Mouse (Mus musculus) heart, adult 10 weeks (tissue): ENCODE measurements around the gene Olfr768. TPM values are rescaled to one million over a fixed set of nuclear protein-coding genes. Genes with fewer than 3 reads are reported as not detected.

Experiments used
- polyA plus RNA-seq: library from polyadenylated mRNA; stranded (reverse); fragments of 350-450 nt; fragmentation: Illumina TruSeq; extraction: RNeasy Lipid Tissue Mini Kit (QIAGEN cat#74804); gene quantifications from one replicate; pipeline ENCODE4 v1.2.3, GENCODE M21; 2014; ENCODE audit warnings: low read depth, low replicate concordance

The Olfr768 gene
- polyA plus RNA-seq, result not detected

DNA sequence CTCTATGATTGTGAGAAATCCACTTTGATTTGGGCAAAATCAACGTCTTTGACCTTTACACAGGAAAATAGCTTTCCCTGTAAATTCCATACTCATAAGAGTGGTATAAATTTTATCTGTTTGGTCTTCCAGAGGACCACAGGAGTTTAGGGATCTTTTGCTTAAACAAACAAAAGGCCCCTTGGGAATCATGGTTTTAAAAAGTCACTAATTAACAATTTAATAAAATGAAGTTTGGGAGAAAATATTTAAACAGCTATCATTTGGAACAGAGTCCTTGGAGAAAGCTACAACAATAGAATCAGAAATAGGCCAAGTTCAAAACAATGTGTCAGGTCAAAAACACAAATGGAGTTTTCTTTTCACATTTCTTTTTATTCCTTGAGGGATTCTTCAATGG, at the start of gene Olfr768:
Gene Olfr768 (minus strand): TSS at position 101 of the 400 bp plus-strand sequence.

DNA sequence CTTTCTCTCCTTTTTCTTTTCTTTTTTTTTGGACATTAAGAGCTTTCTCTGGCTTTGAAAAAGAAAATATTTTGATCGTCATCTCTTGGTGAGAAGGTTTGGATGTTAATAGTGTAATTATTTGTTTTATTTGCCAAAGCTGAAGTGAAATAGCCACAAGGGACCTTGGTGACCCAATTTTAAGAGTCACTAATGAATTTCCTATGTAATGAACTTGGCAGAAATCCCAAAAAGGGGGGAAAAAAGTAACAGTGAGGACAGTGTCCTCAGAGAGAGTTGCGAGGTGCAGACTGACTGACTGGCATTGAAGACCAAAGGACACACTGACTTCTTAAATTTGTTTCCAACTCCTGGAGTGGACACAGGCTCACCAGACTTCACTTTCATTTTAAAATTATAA, 39.7 kb upstream of the Olfr768 start, which contains the start of gene Olfr770:
Gene Olfr770 (minus strand): TSS at position 101 of the 400 bp plus-strand sequence.

DNA sequence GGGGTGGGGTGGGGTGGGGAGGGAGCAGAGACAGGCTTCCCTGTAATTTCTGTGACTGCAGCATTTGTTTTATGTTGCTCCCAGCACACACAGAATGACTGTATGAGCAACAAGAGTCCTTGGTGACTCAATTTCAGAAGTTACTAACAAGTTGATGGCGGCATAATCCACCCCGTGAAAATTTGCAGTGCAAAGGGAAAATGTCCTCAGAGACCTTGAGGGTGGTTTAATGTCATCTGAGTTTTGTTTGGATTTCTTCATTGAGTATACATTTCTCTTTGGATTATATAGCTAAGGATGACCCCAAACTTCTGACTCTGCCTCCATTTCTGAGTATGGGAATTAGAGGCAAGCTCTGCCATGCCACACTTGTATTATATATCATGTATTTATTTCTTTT, 18.6 kb upstream of the Olfr768 start, which contains the start of gene Olfr769:
Gene Olfr769 (minus strand): TSS at position 101 of the 400 bp plus-strand sequence.

DNA sequence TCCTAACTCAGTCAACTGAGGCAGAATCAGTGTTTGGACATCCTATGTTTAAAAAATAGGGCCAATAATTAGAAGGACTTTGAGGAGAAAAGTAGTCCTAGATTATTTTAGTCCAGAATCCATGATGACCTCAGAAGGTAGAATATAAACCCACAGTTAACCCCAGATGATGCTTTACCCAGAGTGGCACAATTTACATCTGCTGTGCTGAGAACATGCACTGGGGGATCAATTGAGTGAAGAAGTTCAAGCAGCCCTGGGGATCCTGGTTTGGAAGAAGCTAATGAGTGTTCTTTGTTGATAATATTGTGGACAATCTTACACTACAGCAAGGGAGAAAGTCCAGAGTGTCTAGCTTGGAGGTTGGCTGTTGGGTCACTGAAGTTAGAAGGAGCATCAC, 16.4 kb downstream of the Olfr768 start, which contains the start of gene Olfr767:
Gene Olfr767 (minus strand): TSS at position 101 of the 400 bp plus-strand sequence.

DNA sequence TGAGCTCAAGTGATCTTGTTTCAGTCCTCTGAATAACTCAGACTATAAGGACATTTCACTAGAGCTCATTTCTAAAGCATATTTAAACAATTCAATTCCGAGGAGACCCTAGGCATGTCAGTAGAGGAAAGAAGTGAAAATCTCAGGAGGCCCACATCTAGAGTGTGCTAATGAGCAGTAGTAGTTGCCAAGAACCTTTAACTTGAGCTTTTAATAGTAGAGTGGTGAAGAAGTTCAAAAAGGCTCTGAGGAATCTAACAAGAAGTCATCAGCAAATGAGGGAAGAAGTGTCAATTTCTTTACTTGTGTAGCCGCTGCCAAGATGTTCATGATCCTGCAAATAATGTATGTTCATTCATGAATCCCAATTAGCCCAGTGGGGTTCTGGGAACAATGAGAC, 30.3 kb downstream of the Olfr768 start, which contains the start of gene Olfr766-ps1:
Gene Olfr766-ps1 (minus strand): TSS at position 101 of the 400 bp plus-strand sequence.

DNA sequence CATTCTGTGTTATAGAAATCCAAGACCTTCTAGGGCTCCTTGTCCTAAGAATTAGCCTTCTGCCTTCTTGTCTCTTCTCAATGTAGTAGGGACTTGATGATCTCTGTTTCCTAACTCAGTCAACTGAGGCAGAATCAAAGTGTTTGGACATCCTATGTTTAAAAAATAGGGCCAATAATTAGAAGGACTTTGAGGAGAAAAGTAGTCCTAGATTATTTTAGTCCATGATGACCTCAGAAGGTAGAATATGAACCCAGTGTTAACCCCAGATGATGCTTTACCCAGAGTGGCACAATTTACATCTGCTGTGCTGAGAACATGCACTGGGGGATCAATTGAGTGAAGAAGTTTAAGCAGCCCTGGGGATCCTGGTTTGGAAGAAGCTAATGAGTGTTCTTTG, 49.3 kb downstream of the Olfr768 start, which contains the start of gene Olfr765:
Gene Olfr765 (minus strand): TSS at position 101 of the 400 bp plus-strand sequence.

Other genes starting within 250 kb of the Olfr768 start
- 0.97 TPM for gene Gdf11, start 207.7 kb downstream of the Olfr768 start, polyA plus RNA-seq
- 176 TPM for gene Cd63, start 198.4 kb downstream of the Olfr768 start, polyA plus RNA-seq
- 13.4 TPM for gene Rdh5, start 176.5 kb downstream of the Olfr768 start, polyA plus RNA-seq
- 352 TPM for gene Bloc1s1, start 175.3 kb downstream of the Olfr768 start, polyA plus RNA-seq
- gene Itga7, start 165.6 kb downstream of the Olfr768 start, polyA plus RNA-seq, result 122 TPM
- gene Mettl7b, start 138.4 kb downstream of the Olfr768 start, polyA plus RNA-seq, result not detected
- not detected for gene Olfr9, start 109.9 kb downstream of the Olfr768 start, polyA plus RNA-seq
- not detected for gene Olfr763, start 88.6 kb downstream of the Olfr768 start, polyA plus RNA-seq
- not detected for gene Olfr764-ps1, start 59.5 kb downstream of the Olfr768 start, polyA plus RNA-seq
- not detected for gene Olfr765, start 49.4 kb downstream of the Olfr768 start, polyA plus RNA-seq
- gene Olfr766-ps1, start 30.4 kb downstream of the Olfr768 start, polyA plus RNA-seq, result not detected
- gene Olfr767, start 16.5 kb downstream of the Olfr768 start, polyA plus RNA-seq, result not detected
- gene Olfr769, start 18.5 kb upstream of the Olfr768 start, polyA plus RNA-seq, result not detected
- gene Olfr770, start 39.6 kb upstream of the Olfr768 start, polyA plus RNA-seq, result not detected
- gene Olfr771, start 65.4 kb upstream of the Olfr768 start, polyA plus RNA-seq, result not detected
- gene Olfr772, start 78.5 kb upstream of the Olfr768 start, polyA plus RNA-seq, result not detected
- gene Olfr773, start 88.0 kb upstream of the Olfr768 start, polyA plus RNA-seq, result not detected
- not detected for gene Olfr774, start 136.8 kb upstream of the Olfr768 start, polyA plus RNA-seq
- not detected for gene Olfr775, start 149.0 kb upstream of the Olfr768 start, polyA plus RNA-seq
- not detected for gene Olfr776, start 159.8 kb upstream of the Olfr768 start, polyA plus RNA-seq
- not detected for gene Olfr777, start 172.1 kb upstream of the Olfr768 start, polyA plus RNA-seq
- not detected for gene Olfr780, start 218.7 kb upstream of the Olfr768 start, polyA plus RNA-seq
- not detected for gene Olfr781, start 229.5 kb upstream of the Olfr768 start, polyA plus RNA-seq
- not detected for gene Olfr782, start 249.5 kb upstream of the Olfr768 start, polyA plus RNA-seq